Mouse (Mus musculus) forebrain, embryonic 15.5 days (tissue): Measurements from ENCODE around the gene Cacfd1. TPM values are rescaled to one million over a fixed set of nuclear protein-coding genes. Genes with fewer than 3 reads are reported as not detected.
A peak's percentile ranks its signal among the peaks of the same experiment; 100 is the strongest.

Experiments used
- ATAC-seq: fragments of 200-750 bp; cut with Nextera tagmentation; replicated peaks from 2 replicates; pipeline ENCODE4 v1.8.0; 2017; ENCODE audit warnings: mild to moderate bottlenecking, moderate TSS enrichment, moderate library complexity
- H3K27ac ChIP-seq: fragments of 300-500 bp; sonication (generic); replicated peaks from 2 replicates; pipeline ENCODE4 v1.5.1; 2015; ENCODE audit warnings: mild to moderate bottlenecking, inconsistent platforms
- H3K27me3 ChIP-seq: fragments of 300-500 bp; sonication (generic); 2 replicates; pipeline ENCODE4 v1.6.1; 2015; ENCODE audit warnings: inconsistent platforms
- H3K36me3 ChIP-seq: fragments of 300-500 bp; sonication (generic); 2 replicates; pipeline ENCODE4 v1.6.1; 2015; ENCODE audit warnings: mild to moderate bottlenecking, inconsistent platforms
- H3K4me1 ChIP-seq: fragments of 300-500 bp; sonication (generic); 2 replicates; pipeline ENCODE4 v1.6.1; 2015; ENCODE audit warnings: inconsistent platforms
- H3K4me2 ChIP-seq: fragments of 300-500 bp; sonication (generic); replicated peaks from 2 replicates; pipeline ENCODE4 v1.6.1; 2015; ENCODE audit warnings: mild to moderate bottlenecking, inconsistent platforms
- H3K4me3 ChIP-seq: fragments of 300-500 bp; sonication (generic); 2 replicates; pipeline ENCODE4 v1.5.1; 2015; ENCODE audit warnings: mild to moderate bottlenecking, inconsistent platforms
- H3K9ac ChIP-seq: fragments of 300-500 bp; sonication (generic); replicated peaks from 2 replicates; pipeline ENCODE4 v1.6.1; 2015; ENCODE audit warnings: mild to moderate bottlenecking, inconsistent platforms
- H3K9me3 ChIP-seq: fragments of 300-500 bp; sonication (generic); 2 replicates; pipeline ENCODE4 v1.6.1; 2016; ENCODE audit warnings: inconsistent platforms
- WGBS: fragments of 180-500 bp; shearing (Covaris S2); methylation state at CpG from one replicate; pipeline ENCODE4 v1.1.7; 2015; ENCODE audit warnings: mixed read lengths; 5-methylcytosine and 5-hydroxymethylcytosine counted together
- polyA plus RNA-seq: library from polyadenylated mRNA; unstranded; fragments of >200 nt; fragmentation: Nextera tagmentation; extraction: Ambion mirVana; gene quantifications from 2 replicates; pipeline ENCODE4 v1.2.1, GENCODE M21; 2015

Cacfd1 gene
- polyA plus RNA-seq, 1 experiment from 2014 or later: 121 TPM

- Histone ChIP-seq H3K4me3 (peak overlapping the region; percentile 45), H3K4me2 (peak overlapping the region; percentile 73), H3K27ac (no peak overlapping the region), H3K36me3 (no peaks in the 10 kb centered on the region), H3K4me1 (peaks cover 14% of the 10 kb centered on the region), H3K9ac (peak overlapping the region; percentile 38), H3K9me3 (no peaks in the 10 kb centered on the region), H3K27me3 (peaks cover 9% of the 10 kb centered on the region; the same call in 1 of the 2 replicates)
- no peak for ATAC-seq
- 74% methylated on average over 4 of the region's 4 CpGs for WGBS
Observed at GRCm38 (mm10) chr2:27028437-27029015, 18.8 kb downstream of the Cacfd1 start.

DNA sequence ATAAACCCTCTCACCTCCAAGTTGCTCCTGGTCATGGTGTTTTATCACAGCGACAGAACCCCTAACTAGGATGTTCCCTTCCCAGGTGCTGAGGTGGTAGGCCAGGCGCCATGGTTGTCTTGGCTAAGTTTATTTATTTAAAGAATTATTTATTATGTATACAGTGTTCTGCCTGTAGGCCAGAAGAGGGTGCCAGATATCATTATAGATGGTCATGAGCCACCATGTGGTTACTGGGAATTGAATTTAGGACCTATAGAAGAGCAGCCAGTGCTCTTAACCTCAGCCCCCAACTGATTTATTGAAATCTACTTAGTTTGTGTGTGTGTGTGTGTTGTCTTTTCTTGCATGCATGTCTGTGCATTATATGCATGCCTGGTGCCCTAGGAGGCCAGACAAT is 22.6 kb downstream of the Cacfd1 start:
- WGBS: 89% methylated on average over 2 of the region's 2 CpGs
- no peak overlapping the region for H3K9ac ChIP-seq
- ATAC-seq: no peak
- H3K27me3 ChIP-seq: peaks cover 9% of the 10 kb centered on the region; the same call in 1 of the 2 replicates
- H3K4me1 ChIP-seq: peaks cover 6% of the 10 kb centered on the region
- no peaks in the 10 kb centered on the region for H3K9me3 ChIP-seq
- H3K36me3 ChIP-seq: no peaks in the 10 kb centered on the region
- H3K4me3 ChIP-seq: no peak overlapping the region
- no peak overlapping the region for H3K27ac ChIP-seq
- no peak overlapping the region for H3K4me2 ChIP-seq

DNA sequence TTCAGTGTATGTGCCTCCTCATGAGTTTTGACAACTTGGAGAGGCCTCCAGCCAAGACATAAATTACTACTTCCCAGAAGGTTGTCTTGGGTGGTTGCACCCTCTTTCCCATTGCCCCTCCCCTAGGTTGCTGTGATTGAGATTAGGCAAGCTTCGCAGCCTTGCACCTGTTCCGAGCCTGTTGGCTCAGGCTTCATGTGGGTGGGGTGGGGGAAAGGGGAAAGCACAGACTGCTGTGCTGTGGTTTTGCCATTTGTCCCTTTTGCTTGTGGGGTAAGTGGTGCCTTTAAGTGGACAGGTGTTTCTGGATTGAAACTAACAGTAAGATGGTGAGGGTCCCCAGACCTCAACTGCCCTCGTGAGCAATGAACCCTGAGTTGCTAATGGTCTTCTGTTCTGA is 26.3 kb downstream of the Cacfd1 start:
- Histone ChIP-seq H3K4me3 (no peak overlapping the region), H3K27me3 (no peaks in the 10 kb centered on the region), H3K36me3 (no peaks in the 10 kb centered on the region), H3K4me1 (peaks cover 4% of the 10 kb centered on the region; the same call in 1 of the 2 replicates), H3K9ac (no peak overlapping the region), H3K4me2 (no peak overlapping the region), H3K27ac (no peak overlapping the region), H3K9me3 (no peaks in the 10 kb centered on the region)
- no peak for ATAC-seq
- WGBS: 78% methylated on average over 3 of the region's 3 CpGs

- Histone ChIP-seq H3K4me3 (no peak overlapping the region), H3K4me2 (no peak overlapping the region), H3K27me3 (no peaks in the 10 kb centered on the region), H3K36me3 (no peaks in the 10 kb centered on the region), H3K9me3 (no peaks in the 10 kb centered on the region), H3K4me1 (peaks cover 4% of the 10 kb centered on the region; the same call in 1 of the 2 replicates), H3K27ac (no peak overlapping the region), H3K9ac (no peak overlapping the region)
- WGBS: 63% methylated on average over 4 of the region's 4 CpGs
- no peak for ATAC-seq
Observed at GRCm38 (mm10) chr2:27037008-27037407, 27.3 kb downstream of the Cacfd1 start.

DNA sequence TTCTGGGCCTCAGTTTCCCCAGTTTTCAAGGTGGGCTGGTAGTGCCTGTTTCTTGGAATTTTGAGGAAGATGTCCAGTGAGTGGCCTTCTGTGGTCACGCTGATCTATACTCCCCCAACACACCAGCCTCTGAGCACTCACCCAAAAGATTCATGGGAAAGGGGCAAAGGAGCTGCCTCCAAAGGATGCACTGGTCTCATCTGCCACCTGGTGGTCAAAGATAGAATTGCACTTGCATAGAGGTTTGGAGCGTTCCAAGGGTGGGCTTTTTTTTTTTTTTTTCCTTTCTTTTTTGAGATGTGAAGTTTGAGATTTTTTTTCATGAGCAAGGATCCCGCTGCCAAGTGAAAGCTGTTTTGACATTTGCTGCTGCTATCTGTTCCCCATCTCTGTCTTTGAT is 28.9 kb downstream of the Cacfd1 start:
- Histone ChIP-seq H3K27ac (no peak overlapping the region), H3K9me3 (no peaks in the 10 kb centered on the region), H3K4me1 (peaks cover 4% of the 10 kb centered on the region; the same call in 1 of the 2 replicates), H3K36me3 (no peaks in the 10 kb centered on the region), H3K9ac (no peak overlapping the region), H3K27me3 (no peaks in the 10 kb centered on the region), H3K4me3 (no peak overlapping the region), H3K4me2 (no peak overlapping the region)
- WGBS: 0% methylated on average over 3 of the region's 3 CpGs
- ATAC-seq: peak; percentile 31; the same call in 1 of the 2 replicates

DNA sequence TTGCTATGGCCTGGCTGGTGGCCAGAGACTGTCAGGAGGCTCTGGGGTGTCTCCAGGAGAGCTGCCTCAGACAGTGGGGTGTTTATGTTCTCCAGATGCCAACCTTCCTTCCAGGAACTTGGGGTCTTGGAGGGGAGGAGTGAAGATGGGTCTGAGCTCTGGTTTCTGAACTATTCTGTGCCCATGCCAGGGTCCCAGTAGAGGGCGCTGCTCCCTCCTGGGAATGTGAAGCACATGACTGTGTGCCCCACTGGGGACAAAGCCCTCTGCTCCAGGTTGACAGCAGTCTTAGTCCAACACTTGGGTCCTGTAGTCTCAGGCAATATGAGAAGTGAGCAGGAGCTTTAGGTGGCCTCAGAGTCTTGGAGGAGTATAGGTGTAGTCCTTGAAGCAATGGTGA is 29.6 kb downstream of the Cacfd1 start:
- peaks cover 4% of the 10 kb centered on the region; the same call in 1 of the 2 replicates for H3K4me1 ChIP-seq

DNA sequence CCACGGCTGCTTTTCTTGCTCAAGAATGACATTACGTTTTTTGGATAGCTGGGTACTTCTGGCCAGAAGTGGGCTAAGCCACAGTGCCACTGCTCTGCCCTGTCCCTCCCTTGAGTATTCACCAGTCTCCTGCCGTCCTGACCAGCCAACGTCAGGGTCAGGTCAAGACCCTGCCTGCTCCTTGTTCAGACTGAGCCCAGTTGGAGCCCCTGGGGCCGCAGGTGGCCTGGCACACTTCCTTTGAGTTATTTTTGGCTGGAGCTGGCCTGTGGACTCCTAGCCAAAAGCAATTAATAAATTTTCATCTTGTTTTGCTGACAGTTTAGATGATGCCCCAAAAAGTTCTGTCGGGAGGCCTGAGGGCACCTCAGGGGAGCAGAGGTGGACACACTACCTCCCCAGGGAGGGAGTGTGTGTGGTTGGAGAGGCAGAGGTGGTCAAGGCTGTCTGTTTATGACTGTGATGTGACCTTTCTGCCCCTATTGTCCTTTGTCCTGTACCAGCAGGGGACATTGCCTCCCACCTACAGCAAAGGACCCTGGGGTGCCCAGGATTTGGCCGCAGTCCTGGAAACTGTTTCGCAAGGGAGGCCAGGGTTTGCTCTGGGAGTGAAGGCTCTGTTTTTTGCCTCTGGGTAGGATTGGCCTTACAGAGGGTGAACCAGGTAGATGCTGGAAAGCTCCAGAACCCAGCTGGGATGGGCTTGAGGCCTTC is 32.6 kb downstream of the Cacfd1 start:
- no peaks in the 10 kb centered on the region for H3K9me3 ChIP-seq
- H3K27me3 ChIP-seq: no peaks in the 10 kb centered on the region
- H3K4me1 ChIP-seq: peaks cover 4% of the 10 kb centered on the region; the same call in 1 of the 2 replicates
- H3K9ac ChIP-seq: no peak overlapping the region
- ATAC-seq: no peak
- WGBS: 76% methylated on average over 8 of the region's 8 CpGs
- H3K4me3 ChIP-seq: no peak overlapping the region
- H3K27ac ChIP-seq: no peak overlapping the region
- no peaks in the 10 kb centered on the region for H3K36me3 ChIP-seq
- H3K4me2 ChIP-seq: no peak overlapping the region

More for the DNA sequence above, 29.6 kb downstream of the Cacfd1 start:
- no peak; the same call in 1 of the 2 replicates for ATAC-seq
- no peak overlapping the region for H3K9ac ChIP-seq
- H3K4me3 ChIP-seq: no peak overlapping the region
- WGBS: 12% methylated on average over 1 of the region's 1 CpGs
- no peaks in the 10 kb centered on the region for H3K36me3 ChIP-seq
- no peaks in the 10 kb centered on the region for H3K27me3 ChIP-seq
- no peaks in the 10 kb centered on the region for H3K9me3 ChIP-seq
- no peak overlapping the region for H3K27ac ChIP-seq
- H3K4me2 ChIP-seq: no peak overlapping the region

- no peaks in the 10 kb centered on the region for H3K27me3 ChIP-seq
- no peaks in the 10 kb centered on the region for H3K36me3 ChIP-seq
- H3K9me3 ChIP-seq: no peaks in the 10 kb centered on the region
- H3K4me1 ChIP-seq: peaks cover 4% of the 10 kb centered on the region; the same call in 1 of the 2 replicates
- ATAC-seq: peak; percentile 94
- WGBS: 33% methylated on average over 3 of the region's 3 CpGs
- no peak overlapping the region for H3K27ac ChIP-seq
- no peak overlapping the region for H3K9ac ChIP-seq
- no peak overlapping the region for H3K4me3 ChIP-seq
- H3K4me2 ChIP-seq: no peak overlapping the region
Observed at GRCm38 (mm10) chr2:27043461-27043860, 33.7 kb downstream of the Cacfd1 start.

DNA sequence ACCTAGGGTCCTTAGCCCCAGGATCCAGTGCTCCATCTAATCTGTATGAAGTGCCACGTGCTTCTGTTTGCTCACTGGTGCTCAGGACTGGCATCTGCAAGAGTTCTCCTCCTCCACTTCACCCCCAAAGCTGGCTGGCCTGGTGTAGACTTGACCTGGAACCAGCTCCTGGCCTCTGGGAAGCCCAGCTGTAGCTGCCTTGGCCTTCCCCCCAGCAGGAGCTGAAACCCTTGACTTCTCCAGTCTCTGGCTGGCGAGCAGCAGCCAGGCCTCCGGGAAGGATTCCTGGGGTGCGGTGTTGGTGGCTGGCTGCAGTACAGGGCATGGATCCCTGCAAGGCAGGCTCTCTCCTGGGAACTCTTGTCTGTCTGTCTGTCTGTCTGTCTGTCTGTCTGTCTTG is 34.4 kb downstream of the Cacfd1 start:
- Histone ChIP-seq H3K4me2 (no peak overlapping the region), H3K4me3 (no peak overlapping the region), H3K9me3 (no peaks in the 10 kb centered on the region), H3K4me1 (no peaks in the 10 kb centered on the region), H3K9ac (no peak overlapping the region), H3K27me3 (no peaks in the 10 kb centered on the region), H3K27ac (no peak overlapping the region), H3K36me3 (no peaks in the 10 kb centered on the region)
- 81% methylated on average over 4 of the region's 4 CpGs for WGBS
- no peak for ATAC-seq

DNA sequence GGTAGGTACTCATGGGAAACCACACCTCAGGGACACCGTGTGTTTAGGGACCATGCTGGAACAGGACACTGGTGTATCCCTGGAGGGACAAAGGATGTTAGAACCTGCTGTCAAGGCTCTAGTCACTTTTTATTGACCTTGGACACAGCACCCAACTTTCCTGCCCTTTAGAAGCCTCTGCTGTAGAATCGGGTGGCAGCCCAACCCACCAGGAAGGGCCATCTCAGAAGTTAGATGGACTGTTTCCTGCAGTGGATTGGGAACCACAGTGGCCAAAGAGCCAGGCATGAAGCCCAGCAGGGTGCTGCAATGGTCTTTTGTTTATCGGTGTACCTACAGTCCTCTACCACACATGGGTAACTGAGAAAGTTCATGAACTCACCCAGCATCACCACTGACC is 34.9 kb downstream of the Cacfd1 start:
- no peaks in the 10 kb centered on the region for H3K4me1 ChIP-seq
- no peaks in the 10 kb centered on the region for H3K9me3 ChIP-seq
- no peaks in the 10 kb centered on the region for H3K27me3 ChIP-seq
- H3K4me3 ChIP-seq: no peak overlapping the region
- 79% methylated on average over 3 of the region's 3 CpGs for WGBS
- H3K36me3 ChIP-seq: no peaks in the 10 kb centered on the region
- ATAC-seq: no peak
- no peak overlapping the region for H3K4me2 ChIP-seq
- H3K9ac ChIP-seq: no peak overlapping the region
- no peak overlapping the region for H3K27ac ChIP-seq

GRCm38 (mm10) chr2:27045979-27046770 is 36.4 kb downstream of the Cacfd1 start:
- H3K27ac ChIP-seq: no peak overlapping the region
- no peak overlapping the region for H3K4me3 ChIP-seq
- no peak overlapping the region for H3K4me2 ChIP-seq
- H3K9ac ChIP-seq: no peak overlapping the region
- ATAC-seq: no peak
- 69% methylated on average over 8 of the region's 8 CpGs for WGBS
- no peaks in the 10 kb centered on the region for H3K9me3 ChIP-seq
- no peaks in the 10 kb centered on the region for H3K27me3 ChIP-seq
- H3K36me3 ChIP-seq: no peaks in the 10 kb centered on the region
- H3K4me1 ChIP-seq: no peaks in the 10 kb centered on the region

DNA sequence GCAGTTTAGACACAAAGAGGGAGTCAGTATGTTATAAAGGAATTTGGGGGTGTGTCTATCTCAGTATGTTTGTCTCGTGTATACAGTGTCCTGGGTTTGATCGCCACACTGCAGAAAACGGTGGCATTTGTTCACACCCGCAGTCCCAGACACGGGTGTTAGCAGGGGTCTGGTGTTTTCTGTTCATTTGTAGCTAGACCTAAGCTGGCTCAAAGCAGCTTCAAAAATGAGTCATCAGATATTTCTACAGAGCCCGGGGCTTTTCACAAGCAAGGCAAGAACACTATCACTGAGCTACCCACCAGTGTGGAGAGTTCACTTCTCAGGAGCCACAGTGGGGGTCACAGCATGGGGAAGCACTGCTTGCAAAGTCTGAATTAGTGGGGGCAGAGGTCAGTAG is 39.7 kb downstream of the Cacfd1 start:
- WGBS: 38% methylated on average over 6 of the region's 6 CpGs
- no peak overlapping the region for H3K4me3 ChIP-seq
- no peaks in the 10 kb centered on the region for H3K36me3 ChIP-seq
- no peaks in the 10 kb centered on the region for H3K9me3 ChIP-seq
- H3K27ac ChIP-seq: no peak overlapping the region
- no peak for ATAC-seq
- H3K27me3 ChIP-seq: no peaks in the 10 kb centered on the region
- no peak overlapping the region for H3K9ac ChIP-seq
- no peak overlapping the region for H3K4me2 ChIP-seq
- no peaks in the 10 kb centered on the region for H3K4me1 ChIP-seq
